Mouse (Mus musculus) G1E (cell line): ENCODE results near the gene Tsku.

Source experiments
- CTCF ChIP-seq: IDR thresholded peaks from 2 replicates; pipeline ENCODE4 v1.5.1; 2012; ENCODE audit warnings: low read depth, low read length, inconsistent platforms, mixed read lengths
- GATA1 ChIP-seq: IDR thresholded peaks from 2 replicates; pipeline ENCODE4 v1.6.1; 2012; ENCODE audit warnings: borderline replicate concordance, low read length, inconsistent platforms, mixed read lengths
- GATA2 ChIP-seq: IDR thresholded peaks from 2 replicates; pipeline ENCODE4 v1.6.1; 2012; ENCODE audit warnings: low read depth, low read length, inconsistent platforms, borderline replicate concordance

DNA sequence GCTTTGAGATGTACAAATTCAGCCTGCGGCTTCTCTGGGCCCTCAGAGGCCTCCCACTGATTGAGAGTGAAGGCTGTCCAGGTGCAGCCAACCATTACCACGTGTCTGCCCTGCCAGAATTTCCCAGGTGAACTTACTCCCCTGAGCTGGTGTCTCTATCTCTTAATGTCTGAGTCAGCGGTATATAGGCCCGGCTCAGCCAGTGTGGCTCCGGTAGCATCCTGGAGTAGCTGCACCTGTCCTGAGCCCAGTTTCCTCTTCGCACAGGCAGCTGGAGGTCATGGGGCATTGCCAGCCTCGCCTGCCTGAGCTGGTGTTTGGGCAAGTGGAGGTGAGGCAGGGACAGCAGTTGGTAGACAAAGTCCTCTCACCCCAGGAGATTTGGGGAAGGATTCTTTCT, 26.1 kb upstream of the Tsku start:
- TF ChIP-seq CTCF (no peak), GATA1 (no peak), GATA2 (no peak)
